Mouse (Mus musculus) naive thymus-derived CD4-positive, alpha-beta T cell, adult 2 months (primary cell): ENCODE results near the gene Ankrd28.
A peak's percentile ranks its signal among the peaks of the same experiment; 100 is the strongest.
"Not testable (repeated sequence)": the region's sequence is repeated elsewhere in the genome, so short reads cannot be mapped to it uniquely, and the experiment has no call there.

Experiments
- DNase-seq: peaks from one replicate; pipeline ENCODE4 v3.0.0-alpha.2; 2011; ENCODE audit warnings: low read depth

Ankrd28 gene

DNA sequence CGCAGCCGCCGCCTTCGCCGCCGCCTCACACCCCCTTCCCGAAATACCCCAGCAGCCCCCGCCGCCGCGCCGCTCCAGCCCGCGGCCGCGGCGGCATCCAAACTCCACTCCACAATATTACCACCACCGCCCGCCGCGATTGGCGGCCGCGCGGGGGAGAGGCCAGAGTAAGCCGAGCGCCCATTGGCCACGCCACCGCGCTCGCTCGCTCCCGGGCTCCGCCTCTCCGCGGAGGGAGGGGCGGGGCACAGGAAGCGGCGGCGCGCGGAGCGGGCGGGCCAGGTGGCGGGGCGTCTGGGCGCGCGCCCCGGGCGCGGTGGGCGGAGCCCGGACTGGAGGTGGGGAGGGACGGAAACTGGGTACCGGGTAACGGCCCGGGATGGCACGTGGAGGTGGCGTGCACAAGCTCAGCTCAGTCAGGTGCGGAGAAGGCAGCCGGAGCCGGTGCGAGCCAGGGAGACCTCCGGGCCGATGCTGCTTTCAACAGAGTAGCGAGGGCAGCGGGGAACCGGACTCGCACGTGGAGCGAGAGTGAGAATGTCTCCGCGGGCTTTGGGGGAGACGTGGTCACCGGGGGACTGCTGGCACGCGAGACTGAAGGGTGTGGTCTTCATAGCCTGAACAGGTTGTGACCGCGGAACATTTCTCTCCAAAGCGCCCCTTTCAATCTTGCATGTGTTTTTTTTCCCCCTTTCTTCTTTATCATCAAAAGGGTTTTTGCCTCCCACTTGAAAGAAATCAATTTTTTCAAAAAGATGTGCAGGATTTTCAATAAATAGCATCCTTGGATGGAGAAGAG is at the start of gene Ankrd28:
Ankrd28 (minus strand) TSS at position 81 of the 799 bp plus-strand sequence.
- peak; percentile 96 for DNase-seq

- DNase-seq, result no peak
Observed at GRCm38 (mm10) chr14:31879456-31879855, 49.0 kb upstream of the Ankrd28 start.

GRCm38 (mm10) chr14:31872130-31872529 is 41.7 kb upstream of the Ankrd28 start:
- no peak for DNase-seq

- no peak for DNase-seq
Observed at GRCm38 (mm10) chr14:31870436-31870835, 40.0 kb upstream of the Ankrd28 start.

- no peak for DNase-seq
Observed at GRCm38 (mm10) chr14:31868591-31868990, 38.1 kb upstream of the Ankrd28 start.

- DNase-seq, result not testable (repeated sequence)
Observed at GRCm38 (mm10) chr14:31866366-31866765, 35.9 kb upstream of the Ankrd28 start.

- no peak for DNase-seq
Observed at GRCm38 (mm10) chr14:31858679-31859078, 28.2 kb upstream of the Ankrd28 start.

GRCm38 (mm10) chr14:31857096-31857975 is 26.9 kb upstream of the Ankrd28 start:
- DNase-seq, result no peak

GRCm38 (mm10) chr14:31856007-31856406 is 25.6 kb upstream of the Ankrd28 start:
- DNase-seq, result no peak

DNA sequence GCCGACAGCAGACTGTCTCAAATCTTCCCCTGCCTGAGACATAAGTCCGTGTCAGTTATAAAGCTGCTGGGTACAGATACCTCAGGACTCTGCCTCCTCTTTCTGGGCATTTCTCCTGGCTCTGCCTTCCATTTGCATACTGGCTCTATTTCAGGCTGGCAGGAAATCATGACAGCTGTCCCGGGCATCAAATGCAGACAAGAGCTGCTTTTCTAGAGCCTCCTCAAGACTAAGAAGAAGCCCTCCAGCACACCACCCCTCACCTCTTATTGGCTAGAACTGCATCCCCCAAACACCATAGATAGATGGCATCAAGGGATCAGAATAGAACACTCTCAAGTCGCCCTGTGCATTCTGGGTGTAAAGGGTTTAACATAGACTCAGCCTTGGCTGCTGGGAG is 24.2 kb upstream of the Ankrd28 start:
- DNase-seq, result no peak

GRCm38 (mm10) chr14:31843571-31843970 is 13.1 kb upstream of the Ankrd28 start:
- DNase-seq, result no peak

DNA sequence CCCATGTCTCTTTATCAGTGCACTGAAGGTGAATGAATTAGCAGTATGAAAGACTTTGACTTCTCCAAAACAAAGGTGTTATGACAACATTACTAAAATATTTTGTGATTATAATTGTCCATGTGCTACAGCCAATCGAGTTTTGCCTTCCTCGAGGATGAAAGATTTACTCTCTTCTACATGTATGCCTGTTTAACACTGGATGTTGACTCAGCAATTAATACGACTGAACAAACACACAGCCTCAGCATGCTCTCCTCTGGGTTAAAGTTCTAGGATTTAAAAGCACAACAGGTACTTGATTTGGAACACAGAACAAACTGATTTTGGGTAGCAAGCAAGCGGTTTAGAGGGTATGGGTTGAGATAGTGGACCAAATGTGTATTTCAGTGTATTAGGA is 1.6 kb upstream of the Ankrd28 start:
- peak; percentile 6 for DNase-seq

DNA sequence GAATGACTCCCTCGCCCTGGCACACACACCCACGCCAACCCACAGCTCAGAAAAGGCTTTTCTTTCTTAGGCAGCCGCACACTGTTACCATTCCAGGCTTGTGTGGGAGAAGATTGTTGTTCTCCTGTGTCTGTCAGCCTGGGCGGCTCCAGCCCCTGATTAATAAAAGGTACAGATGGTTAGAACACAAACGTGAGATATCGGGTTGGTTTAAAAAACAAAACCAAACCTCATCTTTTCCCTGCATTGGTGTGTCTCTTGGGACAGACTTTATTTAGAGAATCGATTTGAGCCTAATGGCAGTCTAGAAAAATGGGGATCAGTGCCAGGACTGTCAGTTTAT is 890 bp upstream of the Ankrd28 start:
- DNase-seq, result no peak

DNA sequence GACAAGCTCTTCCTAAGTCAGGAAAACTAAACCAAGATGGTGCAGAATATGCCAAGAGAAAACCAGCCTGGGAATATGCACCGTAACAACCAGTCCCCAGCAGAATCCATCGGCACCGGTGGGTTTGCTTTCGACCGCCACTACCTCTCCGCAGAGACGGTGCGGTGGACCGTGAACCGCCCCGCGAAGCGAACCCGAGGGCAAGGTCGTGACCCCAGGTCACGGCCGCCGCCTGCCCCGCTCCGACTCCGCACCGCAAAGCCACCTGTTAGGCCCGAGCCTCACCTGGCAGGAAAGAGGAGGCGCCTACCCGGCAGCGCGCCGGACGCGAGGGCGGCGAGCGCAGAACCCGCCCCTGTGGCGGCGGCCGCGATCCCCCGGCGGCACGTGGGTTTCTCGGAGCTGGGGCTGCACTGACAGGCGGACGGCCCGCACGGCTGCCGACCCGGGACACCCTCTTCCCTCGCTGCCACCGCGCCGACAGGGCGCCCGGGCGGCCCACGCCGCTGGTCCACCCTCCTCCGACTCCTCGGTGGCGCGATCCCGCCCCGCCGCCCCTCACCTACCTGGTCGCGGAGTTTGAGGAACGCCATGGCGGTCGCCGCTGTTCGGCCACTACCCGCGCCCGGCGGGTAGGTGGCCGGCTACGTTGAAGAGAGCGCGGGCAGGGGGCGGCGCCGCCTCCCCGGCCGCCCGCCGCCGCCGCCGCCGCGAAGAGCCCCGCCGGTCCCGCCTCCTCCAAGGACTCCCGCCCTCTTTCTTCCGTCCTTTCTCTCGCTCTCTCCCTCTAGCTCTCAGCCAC is 489 bp downstream of the Ankrd28 start:
- peak; percentile 73 for DNase-seq

- no peak for DNase-seq
Observed at GRCm38 (mm10) chr14:31827221-31827620, 3.2 kb downstream of the Ankrd28 start.

- no peak for DNase-seq
Observed at GRCm38 (mm10) chr14:31809942-31810341, 20.5 kb downstream of the Ankrd28 start.

DNA sequence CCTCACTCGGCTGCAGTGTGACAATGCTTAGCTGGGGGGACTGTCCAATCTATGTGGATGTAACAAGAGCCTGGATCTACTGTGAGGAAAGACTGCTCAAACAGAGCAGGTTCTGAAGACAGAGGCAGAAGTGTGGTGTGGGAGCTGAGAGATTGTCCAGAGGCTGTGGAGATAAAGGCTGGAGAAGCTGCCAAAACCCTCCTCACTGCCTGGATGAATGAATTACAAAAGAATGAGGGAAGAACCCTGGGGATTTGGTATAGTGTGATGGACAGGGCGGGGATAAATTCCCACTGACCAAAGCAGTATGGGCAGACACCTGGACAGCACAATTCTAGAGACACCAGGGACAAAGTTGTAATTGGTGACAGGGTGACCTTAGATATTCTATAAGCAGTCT is 26.7 kb downstream of the Ankrd28 start:
- no peak for DNase-seq

GRCm38 (mm10) chr14:31800976-31801375 is 29.5 kb downstream of the Ankrd28 start:
- DNase-seq, result no peak

GRCm38 (mm10) chr14:31800446-31800845 is 30.0 kb downstream of the Ankrd28 start:
- DNase-seq, result no peak

- DNase-seq, result no peak
Observed at GRCm38 (mm10) chr14:31798937-31799336, 31.5 kb downstream of the Ankrd28 start.

GRCm38 (mm10) chr14:31795535-31795934 is 34.9 kb downstream of the Ankrd28 start:
- DNase-seq, result no peak

GRCm38 (mm10) chr14:31794776-31795126 is 35.7 kb downstream of the Ankrd28 start:
- DNase-seq, result no peak
